Mouse (Mus musculus) heart, embryonic 10.5 days (tissue): ENCODE data around the gene Fbxo39. TPM values are rescaled to one million over a fixed set of nuclear protein-coding genes. Genes with fewer than 3 reads are reported as not detected.
A peak's percentile ranks its signal among the peaks of the same experiment; 100 is the strongest.

Experiments used
- DNase-seq: peaks from one replicate; pipeline ENCODE4 v3.0.0-alpha.2; 2017; ENCODE audit warnings: low spot score
- H3K27ac ChIP-seq: fragments of 300-500 bp; sonication (generic); 2 replicates; pipeline ENCODE4 v1.5.1; 2016; ENCODE audit warnings: mild to moderate bottlenecking
- H3K27me3 ChIP-seq: fragments of 300-500 bp; sonication (generic); 2 replicates; pipeline ENCODE4 v1.6.1; 2016; ENCODE audit warnings: mild to moderate bottlenecking; ENCODE audit not compliant: poor library complexity, insufficient read depth, severe bottlenecking
- H3K36me3 ChIP-seq: fragments of 300-500 bp; sonication (generic); 2 replicates; pipeline ENCODE4 v1.6.1; 2016; ENCODE audit warnings: mild to moderate bottlenecking, moderate library complexity
- H3K4me1 ChIP-seq: fragments of 300-500 bp; sonication (generic); 2 replicates; pipeline ENCODE4 v1.6.1; 2016; ENCODE audit warnings: mild to moderate bottlenecking
- H3K4me3 ChIP-seq: fragments of 300-500 bp; sonication (generic); 2 replicates; pipeline ENCODE4 v1.5.1; 2016; ENCODE audit warnings: mild to moderate bottlenecking, moderate library complexity
- H3K9me3 ChIP-seq: fragments of 300-500 bp; sonication (generic); 2 replicates; pipeline ENCODE4 v1.6.1; 2016; ENCODE audit warnings: mild to moderate bottlenecking, moderate library complexity
- WGBS: fragments of 180-500 bp; shearing (Covaris S2); methylation state at CpG from one replicate; pipeline ENCODE4 v1.1.7; 2016; 5-methylcytosine and 5-hydroxymethylcytosine counted together
- polyA plus RNA-seq: library from polyadenylated mRNA; unstranded; fragments of >200 nt; fragmentation: Nextera tagmentation; extraction: Ambion mirVana; gene quantifications from 2 replicates; pipeline ENCODE4 v1.2.1, GENCODE M21; 2016

Fbxo39 gene
- polyA plus RNA-seq, 1 experiment from 2014 or later = not detected

DNA sequence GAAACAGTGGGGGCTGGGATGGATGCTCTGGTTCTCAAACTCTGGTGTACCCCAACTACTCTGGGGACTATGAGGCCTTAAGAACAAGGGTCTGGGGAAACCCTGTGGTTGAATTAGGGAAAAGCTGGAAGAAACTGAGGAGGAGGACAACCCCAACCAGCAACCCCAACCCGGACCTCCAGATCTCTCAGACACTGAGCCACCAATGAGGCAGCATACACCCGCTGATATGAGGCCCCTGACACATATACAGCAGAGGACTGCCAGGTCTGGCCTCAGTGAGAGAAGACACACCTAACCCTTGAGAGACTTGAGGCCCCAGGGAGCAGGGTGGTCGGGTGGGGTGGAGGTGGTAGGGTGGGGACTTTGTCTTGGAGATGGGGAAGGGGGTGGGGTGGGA lies 27.6 kb upstream of the Fbxo39 start:
- H3K27me3 ChIP-seq = no peaks in the 10 kb centered on the region
- 68% methylated on average over 3 of the region's 3 CpGs for WGBS
- DNase-seq = no peak
- H3K27ac ChIP-seq = no peak overlapping the region
- no peak overlapping the region for H3K4me3 ChIP-seq
- H3K9me3 ChIP-seq = no peaks in the 10 kb centered on the region
- H3K36me3 ChIP-seq = no peaks in the 10 kb centered on the region
- no peaks in the 10 kb centered on the region for H3K4me1 ChIP-seq

GRCm38 (mm10) chr11:72287126-72287525 lies 27.1 kb upstream of the Fbxo39 start:
- 85% methylated on average over 2 of the region's 2 CpGs for WGBS
- Histone ChIP-seq H3K4me1 (no peaks in the 10 kb centered on the region), H3K36me3 (no peaks in the 10 kb centered on the region), H3K4me3 (no peak overlapping the region), H3K27ac (no peak overlapping the region), H3K27me3 (no peaks in the 10 kb centered on the region), H3K9me3 (no peaks in the 10 kb centered on the region)
- no peak for DNase-seq

- H3K9me3 ChIP-seq = no peaks in the 10 kb centered on the region
- no peak overlapping the region for H3K27ac ChIP-seq
- DNase-seq = no peak
- no peaks in the 10 kb centered on the region for H3K4me1 ChIP-seq
- H3K36me3 ChIP-seq = no peaks in the 10 kb centered on the region
- no peak overlapping the region for H3K4me3 ChIP-seq
- WGBS = 82% methylated on average over 3 of the region's 3 CpGs
- H3K27me3 ChIP-seq = no peaks in the 10 kb centered on the region
These were observed 26.7 kb upstream of the Fbxo39 start for GRCm38 (mm10) chr11:72287543-72287942.

GRCm38 (mm10) chr11:72293116-72293515 lies 21.1 kb upstream of the Fbxo39 start:
- no peak for DNase-seq
- no peak overlapping the region for H3K4me3 ChIP-seq
- H3K36me3 ChIP-seq = no peaks in the 10 kb centered on the region
- H3K27ac ChIP-seq = no peak overlapping the region
- H3K4me1 ChIP-seq = no peaks in the 10 kb centered on the region
- H3K9me3 ChIP-seq = no peaks in the 10 kb centered on the region
- no peaks in the 10 kb centered on the region for H3K27me3 ChIP-seq
- WGBS = 84% methylated on average over 2 of the region's 2 CpGs

GRCm38 (mm10) chr11:72301334-72301733 lies 12.9 kb upstream of the Fbxo39 start, which contains the start of gene Xaf1:
TSS of gene Xaf1 (plus strand) at chr11:72301629.
- peaks cover 11% of the 10 kb centered on the region for H3K4me1 ChIP-seq
- H3K27ac ChIP-seq = peak within 1 kb of the TSS; percentile 57
- H3K9me3 ChIP-seq = no peaks in the 10 kb centered on the region
- peaks cover 4% of the 10 kb centered on the region; the same call in 1 of the 2 replicates for H3K27me3 ChIP-seq
- peak within 1 kb of the TSS; percentile 25; the same call in 1 of the 2 replicates for H3K4me3 ChIP-seq
- no peaks in the 10 kb centered on the region for H3K36me3 ChIP-seq
- peak; percentile 78 for DNase-seq
- WGBS = 22% methylated on average over 6 of the region's 6 CpGs

GRCm38 (mm10) chr11:72302230-72302629 lies 12.0 kb upstream of the Fbxo39 start:
- H3K9me3 ChIP-seq = no peaks in the 10 kb centered on the region
- no peak overlapping the region for H3K4me3 ChIP-seq
- H3K4me1 ChIP-seq = peaks cover 11% of the 10 kb centered on the region
- H3K36me3 ChIP-seq = no peaks in the 10 kb centered on the region
- 76% methylated on average over 7 of the region's 7 CpGs for WGBS
- DNase-seq = no peak
- peaks cover 4% of the 10 kb centered on the region; the same call in 1 of the 2 replicates for H3K27me3 ChIP-seq
- H3K27ac ChIP-seq = 0 out of 2 replicates have a peak overlapping the region, but pooled peaks have one; percentile 57

- 78% methylated on average over 5 of the region's 5 CpGs for WGBS
- H3K27me3 ChIP-seq = peaks cover 7% of the 10 kb centered on the region; the same call in 1 of the 2 replicates
- H3K4me1 ChIP-seq = peaks cover 13% of the 10 kb centered on the region
- no peaks in the 10 kb centered on the region for H3K36me3 ChIP-seq
- DNase-seq = no peak
- H3K4me3 ChIP-seq = no peak overlapping the region
- no peaks in the 10 kb centered on the region for H3K9me3 ChIP-seq
- no peak overlapping the region for H3K27ac ChIP-seq
These were observed 6.8 kb upstream of the Fbxo39 start for GRCm38 (mm10) chr11:72307461-72307860.

DNA sequence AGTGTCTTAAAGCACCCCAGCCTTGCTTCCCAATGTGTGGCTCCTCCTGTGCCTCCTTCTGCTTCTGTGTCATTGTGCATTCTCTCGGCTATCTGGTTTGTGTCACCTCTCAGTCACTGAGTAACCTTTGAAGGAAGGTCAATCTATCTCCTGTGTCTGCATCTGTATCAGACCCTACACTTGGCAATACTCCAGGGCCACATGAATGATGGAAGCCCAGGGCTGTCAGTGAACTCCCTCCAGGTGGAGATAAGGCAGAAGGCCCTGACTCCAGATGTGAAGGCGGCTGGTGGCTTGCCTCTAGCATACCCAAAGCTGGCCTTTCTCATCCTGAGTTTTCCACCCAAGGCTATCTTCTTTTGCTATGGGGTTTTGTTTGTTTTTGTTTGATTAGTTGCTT lies 5.3 kb upstream of the Fbxo39 start:
- Histone ChIP-seq H3K9me3 (no peaks in the 10 kb centered on the region), H3K4me3 (no peak overlapping the region), H3K36me3 (no peaks in the 10 kb centered on the region), H3K27me3 (peaks cover 23% of the 10 kb centered on the region), H3K4me1 (peaks cover 13% of the 10 kb centered on the region), H3K27ac (no peak overlapping the region)
- 10% methylated on average over 2 of the region's 2 CpGs for WGBS
- peak; percentile 81 for DNase-seq

GRCm38 (mm10) chr11:72310491-72310890 lies 3.8 kb upstream of the Fbxo39 start:
- Histone ChIP-seq H3K27me3 (peaks cover 36% of the 10 kb centered on the region), H3K4me1 (peaks cover 20% of the 10 kb centered on the region), H3K9me3 (no peaks in the 10 kb centered on the region), H3K4me3 (no peak overlapping the region), H3K36me3 (no peaks in the 10 kb centered on the region), H3K27ac (no peak overlapping the region)
- 62% methylated on average over 4 of the region's 4 CpGs for WGBS
- no peak for DNase-seq

DNA sequence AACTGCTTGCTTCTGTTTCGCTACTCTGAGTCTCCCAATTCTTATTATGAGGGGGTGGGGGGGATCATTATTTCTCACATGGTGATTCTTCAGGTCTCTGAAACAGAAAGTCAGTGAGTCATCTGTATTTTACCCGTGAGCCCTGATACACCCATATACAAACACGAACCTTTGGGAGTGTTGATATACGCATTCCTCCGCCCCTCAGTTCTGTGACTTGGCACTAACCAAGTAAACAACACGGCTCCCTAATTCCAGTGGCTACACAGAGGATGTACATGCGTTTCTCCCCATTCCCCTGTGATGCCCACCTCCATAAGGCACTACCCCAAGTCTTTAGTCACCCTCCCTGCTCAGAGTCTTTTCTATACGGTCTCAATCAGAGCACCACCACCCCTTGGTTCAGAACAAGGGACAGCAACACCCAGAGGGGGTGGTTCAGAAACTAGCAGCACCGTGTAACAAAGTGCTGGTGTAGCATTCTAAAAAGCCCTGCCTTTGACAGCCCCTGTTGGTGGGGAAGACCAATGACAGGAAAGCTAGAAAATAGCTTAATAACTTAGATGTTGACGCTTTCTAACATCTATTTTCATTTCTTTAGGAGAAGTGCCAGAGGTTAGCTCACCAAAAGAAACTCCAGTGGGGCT lies 2.8 kb upstream of the Fbxo39 start:
- Histone ChIP-seq H3K4me3 (no peak overlapping the region), H3K9me3 (no peaks in the 10 kb centered on the region), H3K27ac (no peak overlapping the region), H3K27me3 (peaks cover 40% of the 10 kb centered on the region), H3K36me3 (no peaks in the 10 kb centered on the region), H3K4me1 (peaks cover 20% of the 10 kb centered on the region)
- no peak for DNase-seq
- 81% methylated on average over 10 of the region's 10 CpGs for WGBS

DNA sequence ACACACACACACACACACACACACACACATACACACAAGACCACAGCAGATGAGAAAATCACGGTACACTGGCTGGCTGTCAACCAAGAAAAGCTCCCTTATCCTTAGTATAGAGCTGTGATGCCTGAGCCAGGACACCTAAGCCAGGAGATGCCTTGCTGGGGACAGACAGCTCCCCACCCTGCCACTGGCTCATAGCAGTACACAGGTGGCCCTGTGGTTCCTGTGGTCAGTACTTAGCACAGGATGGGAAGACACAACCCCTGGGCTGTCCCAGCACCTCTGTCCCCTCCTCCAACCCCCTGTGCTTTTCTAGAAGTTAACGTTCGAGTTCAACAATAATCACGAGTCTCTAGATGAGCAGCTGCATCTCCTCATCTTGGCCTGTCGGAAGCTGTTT lies 3.8 kb downstream of the Fbxo39 start:
- WGBS = 73% methylated on average over 5 of the region's 5 CpGs

GRCm38 (mm10) chr11:72324431-72324830 lies 10.2 kb downstream of the Fbxo39 start:
- H3K27me3 ChIP-seq = no peaks in the 10 kb centered on the region
- DNase-seq = no peak
- no peak overlapping the region for H3K27ac ChIP-seq
- H3K36me3 ChIP-seq = no peaks in the 10 kb centered on the region
- H3K4me1 ChIP-seq = no peaks in the 10 kb centered on the region
- H3K9me3 ChIP-seq = no peaks in the 10 kb centered on the region
- no peak overlapping the region for H3K4me3 ChIP-seq
- 63% methylated on average over 3 of the region's 3 CpGs for WGBS

More for the DNA sequence above, 3.8 kb downstream of the Fbxo39 start:
- Histone ChIP-seq H3K27ac (no peak overlapping the region), H3K36me3 (no peaks in the 10 kb centered on the region), H3K27me3 (peaks cover 55% of the 10 kb centered on the region), H3K4me3 (no peak overlapping the region), H3K9me3 (no peaks in the 10 kb centered on the region), H3K4me1 (peaks cover 7% of the 10 kb centered on the region)
- DNase-seq = no peak

- Histone ChIP-seq H3K4me3 (no peak overlapping the region), H3K36me3 (no peaks in the 10 kb centered on the region), H3K27me3 (no peaks in the 10 kb centered on the region), H3K27ac (no peak overlapping the region), H3K4me1 (no peaks in the 10 kb centered on the region), H3K9me3 (no peaks in the 10 kb centered on the region)
- no peak for DNase-seq
- WGBS = 78% methylated on average over 4 of the region's 4 CpGs
These were observed 11.5 kb downstream of the Fbxo39 start for GRCm38 (mm10) chr11:72325701-72326100.
